Mouse (Mus musculus) cortical plate, adult 2 months (tissue): ENCODE measurements around the gene Pycr1.
A peak's percentile ranks its signal among the peaks of the same experiment; 100 is the strongest.

Experiments used
- CTCF ChIP-seq: fragments of 200-500 bp; IDR thresholded peaks from 2 replicates; pipeline ENCODE4 v1.5.1; 2011; ENCODE audit warnings: mild to moderate bottlenecking, control low read depth, low read length; ENCODE audit not compliant: insufficient read depth; ENCODE audit errors: extremely low read depth
- POLR2A ChIP-seq: fragments of 200-500 bp; IDR thresholded peaks from 2 replicates; pipeline ENCODE4 v1.6.1; 2011; ENCODE audit warnings: mild to moderate bottlenecking, low read length, control low read depth; ENCODE audit not compliant: insufficient read depth; ENCODE audit errors: extremely low read depth

GRCm38 (mm10) chr11:120623961-120624679 lies 19.4 kb downstream of the Pycr1 start:
- TF ChIP-seq POLR2A (no peak), CTCF (peak; percentile 41)
